Mouse (Mus musculus): ENCODE data around the gene Wdr62. TPM values are rescaled to one million over a fixed set of nuclear protein-coding genes. Genes with fewer than 3 reads are reported as not detected.

The Wdr62 gene
- total RNA-seq (2021) = 1 to 10 TPM; 1.1 to 1.8 TPM

- DNase-seq (ENCODE audit: low spot score) = peak; percentile 84
- intact Hi-C loops (cut with DNase I) = no loop called here
Measured at GRCm38 (mm10) chr7:30279951-30280669, at the start of gene Wdr62, which contains the start of gene Thap8. Wdr62 (minus strand) TSS chr7:30280419. Thap8 (plus strand) TSS chr7:30280094.

GRCm38 (mm10) chr7:30328379-30328778 is 48.2 kb upstream of the Wdr62 start:
- no peak for DNase-seq (ENCODE audit: low spot score)
- intact Hi-C loops (cut with DNase I) = no loop called here

- intact Hi-C loops (cut with DNase I) = no loop called here
- DNase-seq (ENCODE audit: low spot score) = no peak
Measured at GRCm38 (mm10) chr7:30327140-30327539, 46.9 kb upstream of the Wdr62 start.

GRCm38 (mm10) chr7:30326427-30326826 is 46.2 kb upstream of the Wdr62 start:
- intact Hi-C loops (cut with DNase I) = no loop called here
- no peak for DNase-seq (ENCODE audit: low spot score)

- DNase-seq (ENCODE audit: low spot score) = no peak
- intact Hi-C loops (cut with DNase I) = no loop called here
Measured at GRCm38 (mm10) chr7:30325364-30325763, 45.1 kb upstream of the Wdr62 start.

- intact Hi-C loops (cut with DNase I) = no loop called here
- no peak for DNase-seq (ENCODE audit: low spot score)
Measured at GRCm38 (mm10) chr7:30324300-30324944, 44.2 kb upstream of the Wdr62 start.

- intact Hi-C loops (cut with DNase I) = no loop called here
- no peak for DNase-seq (ENCODE audit: low spot score)
Measured at GRCm38 (mm10) chr7:30323795-30324194, 43.6 kb upstream of the Wdr62 start, which contains the start of gene Sdhaf1. Sdhaf1 (minus strand) TSS chr7:30323895.

GRCm38 (mm10) chr7:30322865-30323264 is 42.6 kb upstream of the Wdr62 start:
- intact Hi-C loops (cut with DNase I) = no loop called here
- no peak for DNase-seq (ENCODE audit: low spot score)

- intact Hi-C loops (cut with DNase I) = no loop called here
- DNase-seq (ENCODE audit: low spot score) = peak; percentile 96
Measured at GRCm38 (mm10) chr7:30322285-30322667, 42.1 kb upstream of the Wdr62 start.

- peak; percentile 51 for DNase-seq (ENCODE audit: low spot score)
- intact Hi-C loops (cut with DNase I) = no loop called here
Measured at GRCm38 (mm10) chr7:30321539-30322284, 41.5 kb upstream of the Wdr62 start, which contains the start of gene E130208F15Rik. E130208F15Rik (plus strand) TSS chr7:30321740.

GRCm38 (mm10) chr7:30320946-30321345 is 40.7 kb upstream of the Wdr62 start:
- intact Hi-C loops (cut with DNase I) = no loop called here
- no peak for DNase-seq (ENCODE audit: low spot score)

- intact Hi-C loops (cut with DNase I) = no loop called here
- DNase-seq (ENCODE audit: low spot score) = no peak
Measured at GRCm38 (mm10) chr7:30318142-30318541, 37.9 kb upstream of the Wdr62 start.

- intact Hi-C loops (cut with DNase I) = no loop called here
- no peak for DNase-seq (ENCODE audit: low spot score)
Measured at GRCm38 (mm10) chr7:30315559-30316529, 35.6 kb upstream of the Wdr62 start.

GRCm38 (mm10) chr7:30314721-30315155 is 34.5 kb upstream of the Wdr62 start, which contains the start of gene Syne4:
Syne4 (plus strand) TSS chr7:30314807.
- intact Hi-C loops (cut with DNase I) = no loop called here
- DNase-seq (ENCODE audit: low spot score) = no peak

- no peak for DNase-seq (ENCODE audit: low spot score)
- intact Hi-C loops (cut with DNase I) = no loop called here
Measured at GRCm38 (mm10) chr7:30313666-30314320, 33.6 kb upstream of the Wdr62 start.

- intact Hi-C loops (cut with DNase I) = no loop called here
- DNase-seq (ENCODE audit: low spot score) = no peak
Measured at GRCm38 (mm10) chr7:30310136-30310535, 29.9 kb upstream of the Wdr62 start.

GRCm38 (mm10) chr7:30309395-30310129 is 29.3 kb upstream of the Wdr62 start:
- DNase-seq (ENCODE audit: low spot score) = no peak
- intact Hi-C loops (cut with DNase I) = no loop called here

Data from heart, postnatal 25 days (tissue).